Mouse (Mus musculus) T-helper 17 cell (primary cell): Measurements from ENCODE around the gene Hecw1.

ENCODE experiments used
- in situ Hi-C, 2 experiments: fragments of 300-600 bp; cut with MboI, MseI; formaldehyde crosslinking; loops; 1 replicate in 1 of 2; 2 replicates in 1 of 2; pipeline ENCODE4 v1.15.1; 2025; ENCODE audit warnings: high pct_unique_total_duplicates in 2 of 2

Gene Hecw1

GRCm38 (mm10) chr13:14522906-14523269 lies at the start of gene Hecw1:
Gene Hecw1 (minus strand): TSS chr13:14523228.
- in situ Hi-C loops: no loop called here

GRCm38 (mm10) chr13:14561336-14561735 lies 38.3 kb upstream of the Hecw1 start:
- in situ Hi-C loops: no loop called here

GRCm38 (mm10) chr13:14552628-14553027 lies 29.6 kb upstream of the Hecw1 start:
- in situ Hi-C loops: no loop called here

GRCm38 (mm10) chr13:14542860-14543259 lies 19.8 kb upstream of the Hecw1 start:
- in situ Hi-C loops: no loop called here

- in situ Hi-C loops: no loop called here
These were observed 711 bp downstream of the Hecw1 start for GRCm38 (mm10) chr13:14522128-14522905.

GRCm38 (mm10) chr13:14521746-14522127 lies 1.3 kb downstream of the Hecw1 start:
- in situ Hi-C loops: no loop called here

- in situ Hi-C loops: no loop called here
These were observed 3.4 kb downstream of the Hecw1 start for GRCm38 (mm10) chr13:14519605-14520004.

GRCm38 (mm10) chr13:14517478-14517877 lies 5.5 kb downstream of the Hecw1 start:
- in situ Hi-C loops: no loop called here

- in situ Hi-C loops: no loop called here
These were observed 7.9 kb downstream of the Hecw1 start for GRCm38 (mm10) chr13:14515106-14515505.

- in situ Hi-C loops: no loop called here
These were observed 9.1 kb downstream of the Hecw1 start for GRCm38 (mm10) chr13:14513934-14514333.

GRCm38 (mm10) chr13:14506765-14507164 lies 16.3 kb downstream of the Hecw1 start:
- in situ Hi-C loops: no loop called here

GRCm38 (mm10) chr13:14500251-14500650 lies 22.8 kb downstream of the Hecw1 start:
- in situ Hi-C loops: no loop called here

GRCm38 (mm10) chr13:14498780-14499179 lies 24.2 kb downstream of the Hecw1 start:
- in situ Hi-C loops: no loop called here

GRCm38 (mm10) chr13:14496954-14497353 lies 26.1 kb downstream of the Hecw1 start:
- in situ Hi-C loops: no loop called here

- in situ Hi-C loops: no loop called here
These were observed 35.2 kb downstream of the Hecw1 start for GRCm38 (mm10) chr13:14487812-14488211.

GRCm38 (mm10) chr13:14471121-14471520 lies 51.9 kb downstream of the Hecw1 start:
- in situ Hi-C loops: no loop called here

GRCm38 (mm10) chr13:14467517-14467916 lies 55.5 kb downstream of the Hecw1 start:
- in situ Hi-C loops: no loop called here

- in situ Hi-C loops: no loop called here
These were observed 62.0 kb downstream of the Hecw1 start for GRCm38 (mm10) chr13:14461036-14461435.

GRCm38 (mm10) chr13:14457043-14457442 lies 66.0 kb downstream of the Hecw1 start:
- in situ Hi-C loops: loop anchor here in 1 of 2 experiments (5.0 kb wide), 1 partner anchor 105 kb away; no protein-coding TSS in a partner anchor

GRCm38 (mm10) chr13:14439540-14439939 lies 83.5 kb downstream of the Hecw1 start:
- in situ Hi-C loops: no loop called here

GRCm38 (mm10) chr13:14428845-14429553 lies 94.0 kb downstream of the Hecw1 start:
- in situ Hi-C loops: no loop called here

GRCm38 (mm10) chr13:14424836-14425235 lies 98.2 kb downstream of the Hecw1 start:
- in situ Hi-C loops: no loop called here

- in situ Hi-C loops: no loop called here
These were observed 109.6 kb downstream of the Hecw1 start for GRCm38 (mm10) chr13:14413405-14413804.
